Mouse (Mus musculus) layer of hippocampus, postnatal 14 days (tissue): ENCODE data around the gene Arl5b. TPM values are rescaled to one million over a fixed set of nuclear protein-coding genes. Genes with fewer than 3 reads are reported as not detected.

Experiments used
- DNase-seq, 2 experiments: peaks; one replicate each; pipeline ENCODE4 v3.0.0; 2021 to 2022; ENCODE audit warnings: low spot score in 2 of 2, mixed read lengths in 1 of 2
- long read RNA-seq, 2 experiments: library from polyadenylated mRNA; stranded (forward); transcript quantifications; one replicate each; pipeline ENCODE4 v2.0.0; 2021
- total RNA-seq, 2 experiments: library from RNA; stranded (reverse); gene quantifications; 2 replicates each; pipeline ENCODE4 v1.2.3; 2021

Gene Arl5b
- total RNA-seq, result 10 to 100 TPM; 39.5 to 45.4 TPM
- long read RNA-seq, experiment 1, result 0 reads
- long read RNA-seq, experiment 2, partial matches to known transcripts, result 0 of 7 reads
- long read RNA-seq, experiment 2, other reads (novel, unspliced or antisense), result 7 of 7 reads

GRCm38 (mm10) chr2:15049117-15049873 lies at the start of gene Arl5b:
TSS of gene Arl5b (plus strand) at chr2:15049395.
- DNase-seq, result peak; percentile 91 to 97

- no peak for DNase-seq
These were observed 41.7 kb upstream of the Arl5b start for GRCm38 (mm10) chr2:15007531-15007930.

GRCm38 (mm10) chr2:15008072-15008471 lies 41.1 kb upstream of the Arl5b start:
- DNase-seq, result no peak

DNA sequence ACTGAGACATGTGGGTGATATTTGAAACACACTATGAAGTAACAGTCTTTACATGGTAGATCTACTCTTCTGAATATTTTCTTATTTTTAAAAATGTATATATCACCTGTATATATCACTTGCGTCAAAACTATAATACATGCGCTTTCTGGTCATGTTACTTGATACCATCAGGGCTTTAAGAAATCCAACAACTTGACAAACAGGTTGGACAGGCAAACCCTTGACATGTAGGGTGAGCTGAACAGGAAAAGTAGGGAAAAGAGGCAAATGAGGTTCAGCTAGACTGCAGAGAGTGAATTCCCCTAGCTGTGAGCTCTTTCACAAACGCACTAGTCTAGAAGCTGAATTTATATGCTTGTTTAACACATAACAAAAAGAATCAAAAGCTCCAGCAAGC lies 22.4 kb upstream of the Arl5b start:
- DNase-seq, result no peak

DNA sequence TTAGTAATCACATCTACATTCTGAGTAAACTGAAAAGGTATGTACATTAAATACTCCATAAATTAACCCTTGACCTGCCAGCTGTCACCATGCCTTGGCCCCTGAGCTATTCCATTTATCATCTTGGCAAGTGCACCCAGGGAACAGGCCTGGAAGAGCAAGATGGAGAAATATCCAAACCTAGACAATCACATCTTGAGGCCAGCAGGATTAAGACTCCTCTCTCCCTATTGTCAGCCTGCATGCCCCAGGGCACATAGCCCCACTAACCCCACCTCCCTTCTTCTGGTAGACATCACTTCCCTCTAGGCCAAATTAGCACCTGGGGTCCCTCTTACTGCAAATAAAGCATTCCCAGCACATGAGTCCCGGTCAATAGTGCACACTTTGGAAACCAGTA lies 21.4 kb upstream of the Arl5b start:
- DNase-seq, result no peak

DNA sequence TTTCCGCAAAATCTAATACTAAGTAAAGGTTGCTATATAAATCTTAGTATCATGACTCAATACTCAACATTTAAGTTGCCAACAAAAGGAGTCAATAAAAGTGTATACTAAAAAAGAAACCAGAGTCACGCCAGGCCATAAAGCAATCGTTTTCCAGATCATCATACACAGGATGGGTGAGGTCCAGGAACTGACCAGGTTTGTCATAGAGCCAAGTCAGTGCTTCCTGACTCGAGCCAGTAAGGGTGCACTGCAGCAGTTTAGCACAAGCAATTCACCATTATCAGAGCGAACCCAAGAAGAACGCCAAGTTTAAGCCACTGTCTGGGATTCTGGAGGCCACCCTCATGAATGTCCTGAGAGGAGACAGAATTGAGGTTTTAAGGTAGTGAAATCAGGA lies 10.5 kb upstream of the Arl5b start:
- no peak for DNase-seq

GRCm38 (mm10) chr2:15040326-15040725 lies 8.9 kb upstream of the Arl5b start:
- no peak for DNase-seq

DNA sequence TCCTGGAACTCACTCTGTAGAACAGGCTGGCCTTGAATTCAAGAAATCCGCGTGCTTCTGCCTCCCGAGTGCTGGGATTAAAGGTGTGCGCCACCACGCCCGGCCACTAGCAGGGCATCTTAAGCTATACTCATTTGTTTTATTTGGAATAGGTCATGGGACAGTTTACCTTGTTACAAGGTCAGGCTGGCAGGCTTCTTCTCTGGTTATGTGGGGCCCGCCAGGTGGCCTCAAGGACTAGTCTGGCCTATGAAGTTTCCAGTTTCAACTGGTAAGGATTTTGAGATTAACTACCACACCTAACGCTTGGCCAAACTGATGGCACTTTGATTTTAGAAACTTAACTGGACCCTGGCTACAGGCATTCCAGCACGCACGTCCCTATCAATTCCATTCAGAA lies 5.3 kb downstream of the Arl5b start:
- no peak for DNase-seq

GRCm38 (mm10) chr2:15054945-15055637 lies 5.9 kb downstream of the Arl5b start, which contains the start of gene Nsun6:
TSS of gene Nsun6 (minus strand) at chr2:15055069.
- peak; percentile 90 to 97 for DNase-seq

DNA sequence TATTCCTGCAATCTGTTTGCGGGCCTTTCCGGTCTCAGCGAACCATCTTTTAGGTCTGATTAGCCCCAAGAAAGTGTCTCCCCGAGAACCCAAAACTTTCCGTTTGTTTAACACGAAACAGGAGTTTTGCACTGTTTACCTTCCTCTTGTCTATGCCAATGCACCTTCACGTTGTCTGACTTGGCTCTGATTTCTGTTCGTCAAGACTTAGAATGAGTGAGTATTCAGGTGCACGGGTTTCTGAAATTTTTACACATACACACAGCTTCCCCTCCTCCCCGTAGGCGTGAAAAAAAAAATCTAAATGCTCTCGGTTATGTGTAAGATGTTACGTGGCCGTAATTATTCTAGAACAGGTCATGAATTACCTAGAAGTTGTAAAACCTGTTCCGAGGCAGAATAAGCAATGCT lies 6.6 kb downstream of the Arl5b start:
- no peak for DNase-seq

DNA sequence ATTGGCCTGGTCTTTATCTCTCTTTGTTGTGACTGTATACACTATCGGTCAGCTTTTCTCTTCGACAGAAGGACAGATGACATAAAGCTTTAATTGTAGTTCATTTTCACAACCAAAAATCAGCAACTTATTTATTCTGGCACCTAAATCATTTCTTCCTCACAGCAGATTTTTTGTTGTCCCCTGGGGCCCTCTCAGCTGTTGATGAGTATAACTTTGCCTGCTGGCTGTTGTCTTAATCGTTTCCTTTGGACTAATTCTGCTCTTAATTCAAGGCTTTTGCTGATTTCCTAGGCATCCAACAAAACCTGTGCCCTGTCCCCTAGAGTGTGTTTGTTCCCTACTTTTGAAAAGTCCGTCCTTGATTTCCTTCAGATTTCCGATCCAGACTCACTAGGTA lies 9.0 kb downstream of the Arl5b start:
- no peak for DNase-seq

GRCm38 (mm10) chr2:15060856-15061255 lies 11.7 kb downstream of the Arl5b start:
- no peak for DNase-seq

DNA sequence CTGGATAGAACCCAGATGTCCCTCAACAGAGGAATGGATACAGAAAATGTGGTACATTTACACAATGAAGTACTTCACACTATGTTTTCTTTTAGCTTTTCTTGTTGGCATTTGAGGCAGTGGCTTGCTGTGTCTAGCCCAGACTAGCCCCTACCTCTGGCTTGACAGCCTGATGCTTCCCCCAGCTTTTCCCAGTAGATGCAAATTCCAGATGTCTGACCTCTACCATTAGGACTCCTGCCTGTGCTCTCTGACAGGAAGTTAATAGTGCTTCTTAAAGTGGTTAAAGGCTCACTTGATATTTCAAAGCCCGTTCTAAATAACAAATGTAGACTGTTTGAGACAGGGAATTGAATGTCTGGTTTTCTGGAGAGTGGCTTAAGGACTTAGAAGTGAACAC lies 14.6 kb downstream of the Arl5b start:
- DNase-seq, result no peak

DNA sequence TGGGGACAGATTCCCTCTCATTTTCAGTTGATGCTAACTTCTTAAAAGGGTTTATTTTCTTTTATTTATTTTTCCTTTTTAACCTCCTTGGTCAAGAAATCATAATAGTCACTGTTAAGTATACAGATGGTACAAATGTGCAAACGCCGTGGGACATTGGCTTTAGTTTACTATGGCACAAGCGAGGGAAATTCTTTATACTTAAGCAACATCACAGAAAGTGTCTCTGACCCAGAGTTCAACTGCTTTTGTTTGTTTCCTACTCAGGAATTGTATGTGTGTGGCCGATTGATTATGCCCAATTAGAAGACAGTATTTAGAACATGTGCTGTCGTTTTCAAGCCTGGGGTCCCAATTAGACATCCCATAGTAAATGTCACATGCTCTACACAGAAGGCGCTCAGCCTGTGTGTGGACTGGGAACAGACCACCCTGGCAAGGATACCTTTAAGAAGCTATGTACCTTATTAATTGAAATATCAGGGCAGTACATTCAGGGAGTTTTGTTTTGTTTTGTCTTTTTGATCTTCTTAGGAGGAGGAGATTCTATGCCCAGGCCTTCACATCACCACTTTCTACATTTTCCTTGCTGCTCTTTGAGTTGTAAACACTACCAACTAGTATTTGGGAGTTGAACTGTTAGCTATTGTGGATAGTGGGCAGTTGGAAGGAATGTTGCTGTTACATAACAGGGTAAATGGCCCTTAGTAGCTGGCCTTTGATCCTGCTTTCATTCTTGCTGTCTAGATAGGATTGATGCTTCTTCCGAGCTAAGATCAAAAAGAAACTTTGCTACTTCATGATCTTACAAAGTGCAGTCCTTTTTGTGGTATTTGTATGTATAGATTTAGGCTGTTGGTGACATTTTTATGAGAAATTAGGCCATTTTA lies 15.4 kb downstream of the Arl5b start:
- DNase-seq, result no peak

GRCm38 (mm10) chr2:15065447-15065846 lies 16.3 kb downstream of the Arl5b start:
- no peak for DNase-seq

DNA sequence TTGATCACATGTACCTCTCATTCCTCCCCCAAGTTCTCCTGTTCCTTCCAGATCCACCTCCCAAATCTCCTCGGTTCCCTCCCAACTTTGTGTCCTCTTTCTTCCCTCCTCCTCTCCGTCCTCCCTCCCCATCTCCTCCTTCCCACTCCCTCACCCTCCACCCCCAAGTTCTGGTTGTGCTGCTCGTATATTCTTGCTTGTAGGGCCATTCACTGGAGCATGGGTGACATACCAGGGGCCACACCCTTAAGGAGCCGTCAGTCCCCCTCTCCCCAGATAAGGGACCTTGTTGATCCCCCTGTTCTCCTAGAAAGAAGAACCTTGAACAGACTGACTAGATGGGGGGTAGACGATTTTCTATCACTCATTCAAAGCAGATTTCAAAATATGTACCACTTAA lies 17.9 kb downstream of the Arl5b start:
- no peak for DNase-seq

DNA sequence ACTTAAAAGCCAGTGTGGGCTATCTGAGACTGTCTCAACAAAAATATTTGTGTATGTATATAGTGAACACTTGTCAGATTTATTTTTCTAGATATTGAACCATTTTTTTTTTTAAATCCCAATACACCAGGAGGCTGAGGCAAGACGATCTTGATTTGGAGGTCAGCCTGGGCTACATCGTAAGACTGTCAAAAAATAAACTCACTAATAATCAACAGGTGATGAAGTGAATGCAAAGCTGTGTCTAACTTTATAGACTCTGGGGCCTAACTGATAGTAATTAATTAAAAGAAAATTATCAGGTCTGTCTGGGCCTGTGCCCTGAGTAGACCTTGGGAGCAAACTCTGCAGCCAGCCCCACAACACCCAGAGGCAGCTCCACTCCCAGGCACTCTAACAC lies 34.5 kb downstream of the Arl5b start:
- DNase-seq, result no peak

GRCm38 (mm10) chr2:15087308-15087707 lies 38.1 kb downstream of the Arl5b start:
- DNase-seq, result no peak

GRCm38 (mm10) chr2:15096514-15097090 lies 47.4 kb downstream of the Arl5b start:
- peak in 1 of 2 experiments; percentile 40 for DNase-seq

- no peak for DNase-seq
These were observed 55.2 kb downstream of the Arl5b start for GRCm38 (mm10) chr2:15104386-15104785.

DNA sequence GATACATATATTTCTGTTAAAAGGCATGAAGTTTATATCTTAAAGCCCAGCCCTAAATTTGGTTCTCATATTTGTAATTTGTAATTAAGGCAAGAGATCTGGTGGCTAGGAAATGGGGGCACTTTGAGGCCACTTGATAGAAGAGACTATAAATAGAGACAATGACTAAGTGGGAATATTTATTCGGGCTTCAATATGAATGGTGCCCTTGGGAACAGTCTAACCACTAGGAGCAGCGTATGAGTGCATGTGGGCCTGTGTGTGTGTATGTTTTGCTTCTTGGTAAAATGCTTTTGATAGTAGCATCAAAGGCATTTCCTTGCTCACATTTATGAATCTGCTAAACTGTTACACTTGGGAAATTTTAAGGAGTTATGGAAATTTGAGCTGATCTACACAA lies 62.1 kb downstream of the Arl5b start:
- no peak for DNase-seq
